Mouse (Mus musculus) granulocyte monocyte progenitor cell, adult 5-6 weeks (primary cell): ENCODE measurements around the gene Lrrc51. TPM values are rescaled to one million over a fixed set of nuclear protein-coding genes. Genes with fewer than 3 reads are reported as not detected.
"Not testable (repeated sequence)": the region's sequence is repeated elsewhere in the genome, so short reads cannot be mapped to it uniquely, and the experiment has no call there.

Source experiments
- ATAC-seq: replicated peaks from 2 replicates; pipeline ENCODE4 v1.8.0; 2016; ENCODE audit warnings: mild to moderate bottlenecking, moderate TSS enrichment, inconsistent platforms; ENCODE audit not compliant: poor library complexity, severe bottlenecking
- total RNA-seq, 2 experiments: library from RNA; stranded (forward) in 1 of 2; stranded (reverse) in 1 of 2; fragments of 200-712, 200-1000 nt in 1 of 2; fragments of >200 nt in 1 of 2; fragmentation: Nextera tagmentation in 1 of 2; gene quantifications; 2 replicates each; pipeline ENCODE4 v1.2.3; 2014 to 2017

The Lrrc51 gene
- total RNA-seq, 2 experiments from 2014 or later, result 4.0 TPM; not detected in 1

DNA sequence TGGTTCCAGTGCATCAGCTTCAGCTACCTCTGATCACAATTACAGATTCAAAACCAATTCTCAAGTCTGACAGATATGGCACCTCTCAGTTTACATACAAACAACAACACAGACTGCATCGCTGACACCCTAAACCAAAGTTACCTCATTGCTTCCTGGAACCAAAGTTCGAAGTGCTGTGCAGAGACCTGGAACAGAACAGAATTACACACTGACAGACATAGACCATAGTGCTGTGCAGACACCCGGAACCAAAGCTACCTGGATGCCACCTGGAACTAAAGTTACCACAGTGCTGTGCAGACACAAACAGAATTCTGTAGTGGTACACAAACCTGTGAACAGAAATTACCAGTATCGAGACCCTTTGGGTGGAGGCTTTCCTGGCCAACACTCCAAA is 6.1 kb upstream of the Lrrc51 start:
- no peak for ATAC-seq

DNA sequence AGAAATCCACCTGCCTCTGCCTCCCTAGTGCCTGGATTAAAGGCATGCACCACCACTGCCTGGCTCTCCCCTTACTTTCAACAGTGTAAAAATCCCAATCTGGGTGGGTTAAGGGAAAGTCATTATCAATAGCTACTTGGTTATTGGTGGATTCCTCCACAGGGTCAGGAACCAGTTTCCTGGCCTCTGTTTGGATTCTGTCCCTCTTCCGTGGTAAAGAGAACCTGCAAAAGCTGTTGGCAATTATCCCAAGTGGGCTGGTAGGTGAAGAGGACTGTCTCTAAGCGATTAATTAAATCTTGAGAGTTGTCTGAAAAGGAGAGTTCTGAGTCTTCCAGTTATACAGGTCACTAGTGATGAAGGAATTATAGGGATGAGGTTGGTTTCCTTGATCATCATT is 4.7 kb upstream of the Lrrc51 start:
- no peak for ATAC-seq

DNA sequence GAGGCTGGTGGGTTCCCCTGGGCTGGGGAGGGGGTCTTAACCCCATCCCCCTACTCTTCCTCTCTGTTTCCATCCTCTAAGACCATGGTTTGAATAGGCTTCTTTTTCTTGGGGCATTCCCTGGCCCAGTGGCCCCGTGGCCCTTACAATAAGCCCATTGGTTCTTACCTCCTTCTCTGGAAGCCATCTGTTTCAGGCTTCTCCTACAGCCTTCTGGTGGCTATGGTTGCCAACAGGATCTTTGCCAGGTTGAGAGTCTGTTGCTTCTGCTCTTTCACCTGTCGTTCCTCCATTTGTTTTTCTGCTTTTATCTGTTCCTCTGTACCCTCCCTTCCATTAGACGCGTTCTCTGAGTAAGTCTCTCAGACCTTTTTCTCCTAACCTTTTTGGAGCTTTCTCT is 3.9 kb upstream of the Lrrc51 start:
- no peak for ATAC-seq

DNA sequence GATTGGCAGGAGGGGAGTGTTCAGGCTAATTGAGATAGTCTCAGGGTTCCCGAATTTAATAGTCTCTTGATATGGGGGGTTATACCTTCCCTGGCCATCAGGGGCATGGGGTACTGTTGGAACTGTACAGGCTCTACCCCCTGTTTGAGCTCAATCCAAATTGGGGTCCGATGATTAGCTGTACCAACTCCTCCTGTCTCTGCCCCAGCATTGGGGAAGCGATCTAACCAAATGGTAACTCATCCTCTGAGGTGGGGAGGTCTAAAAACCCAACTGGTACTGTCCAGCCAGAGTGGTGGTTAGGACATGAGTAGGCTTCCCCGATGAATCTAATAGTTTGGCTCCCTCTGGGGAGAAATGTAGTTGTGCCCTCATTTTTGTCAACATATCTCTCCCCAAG is 3.3 kb upstream of the Lrrc51 start:
- ATAC-seq, result no peak

DNA sequence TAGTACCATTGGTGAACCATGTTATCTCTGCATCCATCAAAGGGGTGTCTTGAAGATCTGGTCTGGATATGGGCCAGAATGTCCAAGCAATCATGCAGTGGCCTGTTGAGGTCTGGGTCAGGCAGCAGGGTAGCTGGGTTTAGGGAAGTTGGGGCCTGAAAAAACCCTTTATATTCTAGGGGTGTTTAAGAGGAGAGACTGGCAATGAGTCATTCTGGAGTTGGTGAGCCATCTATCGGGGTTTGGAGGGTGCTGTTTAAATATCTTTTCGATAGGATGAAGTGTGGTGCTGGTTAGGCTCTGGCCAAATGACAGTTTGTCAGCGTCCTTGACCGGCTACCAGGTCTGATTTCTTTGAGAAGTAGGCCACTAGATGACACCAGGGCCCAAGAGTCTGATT is 2.3 kb upstream of the Lrrc51 start:
- peak; percentile 21; the same call in 1 of the 2 replicates for ATAC-seq

DNA sequence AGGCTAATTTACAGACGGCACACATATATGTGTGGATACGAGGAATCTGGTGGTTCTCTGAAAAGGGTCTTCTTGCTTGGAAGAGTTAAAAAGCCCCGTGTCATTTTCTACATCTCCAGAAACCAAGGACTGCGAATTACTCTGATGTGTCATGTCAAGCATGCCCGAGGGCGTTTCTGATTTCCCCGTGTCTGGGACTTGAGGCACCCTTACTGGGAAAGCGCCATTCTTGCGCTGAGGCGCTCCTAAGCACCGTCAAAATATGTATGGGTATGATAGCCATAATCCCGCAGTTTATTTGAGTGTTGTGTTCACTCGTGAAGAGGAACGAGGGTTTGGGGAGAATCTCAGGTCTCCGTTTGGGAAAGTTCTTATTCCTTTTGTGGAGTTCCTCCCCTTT is 395 bp downstream of the Lrrc51 start:
- 0 out of 2 replicates have a peak, but pooled peaks have one; percentile 4 for ATAC-seq

DNA sequence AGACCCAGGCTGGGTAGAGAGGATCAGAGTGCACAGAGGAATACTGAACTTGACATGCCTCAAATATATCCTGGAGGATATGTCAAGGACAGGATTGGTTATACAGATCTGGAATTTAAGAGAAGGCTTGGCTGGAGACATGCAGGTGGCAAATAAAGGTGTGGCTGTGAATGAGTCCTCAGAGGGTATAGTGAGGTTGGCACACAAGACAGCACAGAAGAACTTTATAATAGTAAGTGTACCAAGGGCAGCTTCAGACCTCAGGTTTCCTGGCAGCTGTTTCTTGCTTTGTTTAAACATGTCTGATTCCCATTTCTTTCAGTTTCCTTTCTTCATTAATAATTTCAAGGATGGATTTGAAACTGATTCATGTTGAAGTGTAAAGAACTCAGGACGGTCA is 1.1 kb downstream of the Lrrc51 start:
- ATAC-seq, result no peak

DNA sequence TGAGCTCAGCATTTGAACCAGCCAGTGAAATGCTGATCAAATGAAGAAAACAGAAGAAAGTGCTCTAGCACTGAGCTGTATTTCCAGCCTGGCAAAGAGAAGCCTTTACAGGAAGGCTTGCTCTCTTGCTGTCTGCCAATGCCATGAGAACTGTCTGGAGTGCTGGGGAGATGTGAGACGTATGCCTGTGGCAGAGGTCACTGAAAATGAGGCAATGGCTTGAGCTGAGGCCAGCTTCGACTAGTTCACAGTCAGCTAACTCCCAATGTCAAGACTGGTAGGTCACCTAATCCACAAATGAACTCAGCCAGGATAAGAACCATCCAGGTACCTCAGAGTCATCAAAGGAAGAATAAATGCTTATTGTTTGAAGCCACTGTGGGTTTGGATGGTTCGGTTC is 5.6 kb downstream of the Lrrc51 start:
- no peak for ATAC-seq

DNA sequence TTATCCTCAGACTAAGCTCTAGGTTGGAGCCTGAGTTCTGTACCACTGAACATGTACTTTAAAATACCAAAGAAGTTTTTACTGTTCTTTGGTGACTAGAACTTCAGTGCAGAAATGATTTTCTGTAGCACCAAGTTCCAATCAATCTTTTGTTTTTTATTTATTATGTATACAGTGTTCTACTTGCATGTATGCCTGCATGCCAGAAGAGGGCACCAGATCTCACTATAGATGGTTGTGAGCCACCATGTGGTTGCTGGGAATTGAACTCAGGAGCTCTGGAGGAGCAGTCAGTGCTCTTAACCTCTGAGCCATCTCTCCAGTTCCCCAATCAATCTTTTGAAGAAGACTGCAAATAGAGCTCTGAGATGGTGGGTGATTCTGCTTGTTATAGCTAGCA is 7.8 kb downstream of the Lrrc51 start:
- ATAC-seq, result not testable (repeated sequence)

DNA sequence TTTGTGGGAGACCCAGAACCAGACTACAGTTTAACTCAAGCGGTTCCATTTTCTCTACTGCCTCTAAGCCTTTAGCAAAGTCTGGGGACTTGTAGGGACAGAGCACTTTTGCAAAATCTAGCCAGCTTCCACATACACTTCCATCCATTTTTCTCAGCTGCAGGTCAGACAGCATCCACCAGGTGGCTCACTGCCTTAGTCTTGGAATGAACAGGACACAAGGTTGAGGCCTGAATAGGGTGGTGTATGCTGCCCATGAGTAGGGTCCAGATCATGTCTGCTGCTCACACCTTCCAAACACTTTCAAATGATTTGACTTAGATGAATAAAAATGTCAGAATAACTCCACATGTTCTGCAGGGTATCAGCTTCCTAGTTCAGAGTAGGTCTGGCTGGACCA is 15.6 kb downstream of the Lrrc51 start:
- ATAC-seq, result peak; percentile 86

DNA sequence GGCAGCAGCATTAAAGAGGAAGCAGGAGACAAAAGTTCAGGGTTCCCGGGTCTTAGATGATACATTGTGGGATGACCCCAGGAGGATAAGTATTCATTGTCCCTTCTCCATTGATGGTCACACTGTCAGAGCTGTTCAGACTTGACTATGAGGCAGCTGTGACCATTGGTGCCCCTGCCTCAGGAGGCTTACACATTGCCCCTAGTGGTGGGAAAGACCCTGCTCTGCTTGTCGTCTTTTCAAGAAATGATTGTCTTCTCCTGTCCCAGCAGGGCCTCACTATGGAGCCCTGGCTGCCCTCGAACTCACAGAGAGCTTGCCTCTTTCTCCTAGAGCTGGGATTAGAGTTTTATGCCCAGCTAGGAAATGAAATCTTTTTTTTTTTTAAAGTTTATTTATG is 21.7 kb downstream of the Lrrc51 start:
- ATAC-seq, result no peak

DNA sequence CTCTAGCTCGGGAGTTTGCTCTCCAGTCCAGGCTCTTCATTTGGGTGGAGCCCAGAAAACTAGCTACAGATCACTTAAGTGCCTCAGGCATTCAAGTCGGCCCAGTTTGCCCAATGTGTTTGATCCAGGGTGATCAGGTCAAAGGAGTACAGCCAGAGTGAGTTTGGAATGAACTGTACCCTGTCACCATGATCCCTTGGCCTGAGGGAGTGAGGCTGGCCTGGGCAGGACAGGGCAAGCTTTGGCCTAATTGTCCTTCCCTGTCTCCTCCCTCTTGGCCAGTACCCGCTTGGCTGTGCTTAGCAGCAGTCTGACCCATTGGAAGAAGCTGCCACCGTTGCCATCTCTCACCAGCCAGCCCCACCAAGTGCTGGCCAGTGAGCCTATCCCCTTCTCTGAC is 23.6 kb downstream of the Lrrc51 start:
- no peak for ATAC-seq

DNA sequence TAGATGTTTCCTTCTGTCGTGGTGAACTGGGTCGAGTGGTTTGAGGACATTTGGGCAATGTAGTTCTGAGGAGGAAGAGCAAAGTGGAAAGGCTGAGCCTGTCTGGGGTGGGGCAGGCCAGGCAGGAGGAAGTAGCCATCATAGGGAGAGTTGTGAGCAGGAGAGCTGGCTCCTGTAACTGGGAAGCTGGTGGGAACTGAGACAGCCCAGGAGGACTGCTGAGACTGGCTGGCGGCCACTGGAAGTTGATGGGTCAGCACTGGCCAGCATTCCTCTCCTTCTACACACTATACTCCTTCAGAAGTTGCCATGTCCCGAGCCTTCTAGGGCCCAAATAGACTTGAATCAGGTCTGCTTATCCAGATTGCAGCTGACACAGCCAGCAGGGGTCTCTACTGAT is 25.3 kb downstream of the Lrrc51 start:
- peak; percentile 18 for ATAC-seq

DNA sequence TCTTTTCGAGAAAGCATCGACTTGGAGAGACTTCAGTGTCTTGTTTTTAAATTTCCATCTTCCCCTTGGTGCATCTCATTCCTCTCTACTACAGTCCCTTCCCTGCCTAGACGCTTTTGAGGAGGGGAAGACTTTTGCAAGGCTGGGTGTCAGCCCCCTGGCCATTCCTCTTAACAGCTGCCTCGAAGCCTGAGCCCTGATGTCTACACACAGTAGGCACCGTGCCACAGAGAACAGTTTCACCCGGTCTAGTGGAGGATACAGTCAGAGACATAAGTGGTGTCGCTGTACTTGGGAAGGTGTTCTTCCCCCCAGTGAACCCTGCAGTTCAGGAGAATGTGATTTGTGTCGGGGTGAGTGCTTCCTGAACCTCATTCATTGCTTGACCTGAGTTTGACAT is 27.0 kb downstream of the Lrrc51 start:
- no peak; the same call in 1 of the 2 replicates for ATAC-seq

DNA sequence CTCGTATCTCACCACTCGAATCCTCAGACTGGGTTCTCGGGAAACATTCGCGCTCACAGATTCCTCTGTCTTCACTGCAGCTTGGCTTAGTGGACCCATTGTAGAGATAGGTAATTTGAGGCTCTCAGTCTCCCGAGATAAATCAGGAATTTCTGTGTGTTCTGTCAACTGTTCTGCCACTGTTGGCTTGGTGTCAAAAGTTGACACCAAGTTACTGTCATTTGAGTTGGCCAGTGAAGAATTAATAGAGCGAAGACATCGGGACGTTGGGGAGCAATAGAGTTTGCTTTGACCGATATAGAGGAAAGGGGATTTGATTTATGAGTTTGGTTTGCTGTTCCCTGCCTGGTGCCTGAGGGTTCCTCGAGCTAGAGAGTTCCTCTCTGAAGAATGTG is 27.4 kb downstream of the Lrrc51 start, which contains the start of gene Tomt:
Tomt (minus strand) TSS at position 73 of the 395 bp plus-strand sequence.
- no peak for ATAC-seq

DNA sequence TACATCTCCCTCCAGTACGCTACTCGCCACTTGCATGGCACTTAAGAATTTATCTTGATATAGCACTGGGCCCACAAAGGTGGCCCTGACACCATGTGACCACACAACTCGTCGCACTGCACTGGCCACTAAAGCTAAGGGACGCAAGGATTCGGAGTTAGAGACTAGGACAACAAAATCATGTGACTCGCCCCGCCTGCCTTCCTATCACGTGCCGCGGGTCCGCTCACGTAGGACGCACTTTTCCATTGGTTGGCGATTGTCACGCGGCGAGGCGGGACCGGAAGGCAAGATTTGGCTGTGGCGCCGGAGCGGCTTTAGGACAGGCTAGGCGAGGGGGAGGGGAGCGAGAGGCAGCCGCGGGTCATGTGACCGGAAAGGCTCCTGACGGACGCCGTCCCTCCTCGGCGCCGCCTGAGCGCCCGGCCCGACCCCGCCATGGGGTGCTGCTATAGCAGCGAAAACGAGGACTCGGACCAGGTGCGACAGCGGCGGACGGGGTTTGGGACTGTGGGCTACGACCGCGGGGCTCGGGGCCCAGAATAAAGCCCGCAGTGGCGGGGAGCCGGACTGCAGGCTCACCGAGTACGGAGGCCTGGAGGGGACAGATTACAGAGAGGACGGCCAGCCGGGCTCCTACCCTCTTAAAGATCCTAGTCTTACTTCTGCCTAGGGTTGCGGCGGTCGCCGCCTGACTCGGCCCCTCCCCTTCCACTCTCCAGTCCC is 28.0 kb downstream of the Lrrc51 start, which contains the start of gene Lamtor1:
Lamtor1 (plus strand) TSS at position 344 of the 726 bp plus-strand sequence.
- ATAC-seq, result peak; percentile 78

DNA sequence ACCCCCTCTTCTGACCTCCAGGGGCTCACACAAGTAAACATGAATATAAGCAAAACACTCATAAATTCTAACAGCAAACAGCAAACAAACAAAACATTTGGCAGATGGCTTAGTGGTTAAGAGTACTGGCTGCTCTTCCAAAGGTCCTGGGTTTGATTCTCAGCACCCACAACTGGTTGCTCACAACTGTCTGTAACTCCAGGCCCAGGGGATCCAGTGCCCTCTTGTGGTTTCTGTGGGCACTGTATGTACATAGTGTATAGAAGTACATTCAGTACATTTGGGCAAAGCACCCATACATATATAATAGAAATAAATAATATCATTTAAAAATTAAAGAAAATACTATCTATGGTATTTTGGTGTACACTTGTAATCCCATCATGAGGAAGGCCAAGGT is 30.8 kb downstream of the Lrrc51 start:
- ATAC-seq, result no peak

DNA sequence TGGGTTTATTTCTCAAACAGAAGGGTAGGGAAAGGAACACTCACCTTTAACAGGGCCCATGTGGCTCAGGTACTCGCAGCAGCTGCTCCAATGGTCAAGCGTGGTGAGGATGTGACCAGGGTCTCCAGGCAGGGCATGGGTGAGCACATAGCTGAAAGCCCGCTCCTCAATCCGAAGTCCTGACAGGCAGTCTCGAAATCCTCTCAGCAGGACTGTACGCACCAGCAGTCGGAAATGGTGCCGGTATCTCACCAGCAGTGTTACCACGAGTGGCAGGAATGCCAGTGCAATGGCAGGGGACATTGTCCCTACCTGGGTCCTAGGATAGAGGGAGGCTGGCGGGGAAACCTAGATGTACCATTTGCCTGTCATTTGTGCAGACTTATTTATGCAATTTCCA is 31.7 kb downstream of the Lrrc51 start:
- ATAC-seq, result no peak

DNA sequence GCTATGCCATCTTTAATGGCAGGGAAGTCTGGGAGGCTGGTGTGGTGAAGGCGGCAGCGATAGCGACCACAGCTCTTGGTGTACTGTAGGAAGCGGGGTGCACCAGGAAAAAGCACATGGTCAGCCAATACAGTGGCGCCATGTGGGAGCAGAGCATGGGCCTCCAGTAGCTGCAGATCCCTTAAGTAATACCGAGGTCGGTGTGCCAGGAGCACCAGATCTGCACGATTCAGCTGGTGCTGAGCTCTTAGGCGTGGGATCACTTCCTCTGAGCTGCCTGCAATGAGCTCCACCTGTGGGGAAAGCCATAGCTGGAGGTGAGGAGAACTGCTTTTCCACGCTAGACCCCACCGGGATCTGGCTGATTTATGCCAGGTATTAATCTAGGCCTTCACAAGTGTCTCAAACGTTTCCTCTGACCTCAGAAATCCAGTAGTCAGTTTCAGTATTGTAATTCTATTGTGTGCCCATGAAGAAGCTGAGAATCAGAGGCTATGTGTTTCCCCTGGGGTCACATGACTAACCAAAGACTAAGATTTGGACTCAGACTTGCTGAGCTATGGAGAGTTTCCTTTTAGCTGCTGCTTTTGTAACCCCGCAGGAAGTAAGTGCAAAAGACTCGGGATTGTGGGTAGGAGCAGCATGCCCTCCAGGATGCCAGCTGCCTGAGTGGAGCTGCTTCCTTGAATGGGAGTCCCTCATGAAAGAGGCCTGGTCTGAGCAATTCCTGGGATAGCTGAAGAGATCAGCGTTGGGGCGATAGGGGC is 33.2 kb downstream of the Lrrc51 start:
- no peak for ATAC-seq

DNA sequence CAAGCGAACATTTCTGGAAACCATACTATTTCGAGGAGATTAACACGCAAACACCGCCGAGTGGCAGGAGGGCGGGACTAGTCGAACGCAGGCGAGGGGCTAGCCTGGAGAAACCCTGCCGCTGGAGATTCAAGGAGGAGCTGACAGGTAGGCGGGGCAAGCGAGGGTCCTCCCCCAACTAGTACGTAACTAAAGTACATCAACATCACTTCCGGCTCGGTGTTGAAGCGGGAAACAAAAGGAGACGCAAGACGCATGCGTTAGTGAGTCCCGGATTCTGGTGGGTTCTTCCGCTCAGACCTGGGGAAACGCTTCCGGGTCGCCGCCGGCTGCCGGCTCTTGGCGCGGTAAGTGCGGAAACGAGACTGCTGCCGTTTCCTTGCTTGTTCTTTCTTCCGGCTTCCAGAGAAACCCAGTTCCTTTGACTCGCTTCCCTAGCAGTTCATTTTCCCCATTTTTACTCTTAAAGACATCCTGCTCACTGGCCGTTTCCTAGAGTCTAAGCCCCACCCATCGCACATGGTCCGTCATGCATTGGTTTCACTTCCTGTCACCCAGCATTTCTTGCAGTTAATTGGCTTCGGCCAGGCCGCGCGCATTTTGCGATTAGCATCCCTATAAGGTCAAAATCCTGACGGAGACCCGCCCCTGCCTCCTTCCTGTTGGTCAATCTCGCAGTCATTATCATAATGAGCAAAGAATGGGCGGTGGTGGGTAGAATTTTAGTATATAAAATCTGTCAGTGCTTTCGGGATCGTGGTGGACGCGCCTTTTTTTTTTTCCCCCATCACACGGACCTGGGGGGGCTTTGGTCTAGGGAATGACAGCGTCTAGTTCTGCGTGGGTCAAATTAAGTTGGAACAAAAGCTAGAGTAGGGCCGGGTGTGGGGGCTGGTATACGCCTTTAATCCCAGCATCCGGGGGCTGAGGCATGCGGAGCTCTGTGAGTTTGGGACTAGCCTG is 37.3 kb downstream of the Lrrc51 start:
- peak; percentile 92 for ATAC-seq

DNA sequence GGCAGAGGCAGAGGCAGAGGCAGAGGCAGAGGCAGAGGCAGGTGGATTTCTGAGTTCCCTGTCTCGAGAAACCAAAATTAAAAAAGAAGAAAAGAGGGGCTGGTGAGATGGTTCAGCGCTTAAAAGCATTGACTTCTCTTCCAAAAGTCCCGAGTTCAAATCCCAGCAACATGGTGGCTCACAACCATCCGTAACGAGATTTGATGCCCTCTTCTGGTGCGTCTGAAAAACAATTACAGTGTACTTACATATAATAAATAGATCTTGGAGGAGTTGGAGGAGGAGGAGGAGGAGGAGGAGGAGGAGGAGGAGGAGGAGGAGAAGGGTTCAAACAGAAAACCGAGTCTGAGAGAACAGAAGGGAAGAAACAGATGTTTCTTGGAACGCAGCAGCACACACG is 38.0 kb downstream of the Lrrc51 start:
- no peak for ATAC-seq
